Mouse (Mus musculus): Measurements from ENCODE around the gene Ugt1a10. TPM values are rescaled to one million over a fixed set of nuclear protein-coding genes. Genes with fewer than 3 reads are reported as not detected.
"Not testable (repeated sequence)": the region's sequence is repeated elsewhere in the genome, so short reads cannot be mapped to it uniquely, and the experiment has no call there.

Gene Ugt1a10
- total RNA-seq (2021) = not detected
- long read RNA-seq, experiment 1 = 0 reads
- long read RNA-seq, experiment 2 = 0 reads

- intact Hi-C loops (cut with DNase I) = no loop called here
Observed at GRCm38 (mm10) chr1:88055088-88055487, at the start of gene Ugt1a10. Ugt1a10 (plus strand) TSS chr1:88055388.

DNA sequence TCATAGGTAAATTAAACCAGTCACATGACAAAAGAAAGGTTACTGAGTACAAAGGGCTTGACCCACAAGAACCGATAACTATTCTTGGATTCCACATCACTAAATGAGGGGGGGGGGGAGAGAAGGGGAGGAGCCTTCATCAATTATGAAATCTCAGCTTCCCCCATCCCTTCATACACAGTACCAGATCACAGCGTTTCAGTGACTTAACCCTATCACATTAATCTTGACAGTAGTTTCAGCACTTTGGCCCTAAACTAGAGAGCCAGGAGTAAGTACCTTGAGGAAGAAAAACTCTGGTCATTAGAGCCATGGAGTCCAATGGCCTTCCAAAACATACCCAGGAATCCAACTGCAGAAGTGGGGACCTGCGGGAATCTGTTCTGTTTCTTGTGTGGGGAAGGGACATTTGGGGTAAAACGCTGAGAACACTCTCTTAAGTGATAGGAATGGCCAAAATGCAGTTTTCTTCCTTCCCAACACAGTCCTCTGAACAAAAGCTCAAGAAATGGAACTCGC, 47.4 kb upstream of the Ugt1a10 start:
- DNase-seq (ENCODE audit: extremely low spot score in 1 of 2, low spot score in 2 of 2) = no peak
- intact Hi-C loops (cut with DNase I) = no loop called here
- Histone ChIP-seq H3K4me3 (peak overlapping the region; percentile 83), H3K27ac (peak overlapping the region; percentile 96)
- no peak for TF ChIP-seq CTCF (IDR thresholded peaks at IDR 0.05)

More at GRCm38 (mm10) chr1:88055088-88055487, at the start of gene Ugt1a10:
- no peak for TF ChIP-seq CTCF (IDR thresholded peaks at IDR 0.05)
- DNase-seq (ENCODE audit: extremely low spot score in 1 of 2, low spot score in 2 of 2) = no peak
- Histone ChIP-seq H3K4me3 (no peak within 1 kb of the TSS), H3K27ac (no peak within 1 kb of the TSS)

DNA sequence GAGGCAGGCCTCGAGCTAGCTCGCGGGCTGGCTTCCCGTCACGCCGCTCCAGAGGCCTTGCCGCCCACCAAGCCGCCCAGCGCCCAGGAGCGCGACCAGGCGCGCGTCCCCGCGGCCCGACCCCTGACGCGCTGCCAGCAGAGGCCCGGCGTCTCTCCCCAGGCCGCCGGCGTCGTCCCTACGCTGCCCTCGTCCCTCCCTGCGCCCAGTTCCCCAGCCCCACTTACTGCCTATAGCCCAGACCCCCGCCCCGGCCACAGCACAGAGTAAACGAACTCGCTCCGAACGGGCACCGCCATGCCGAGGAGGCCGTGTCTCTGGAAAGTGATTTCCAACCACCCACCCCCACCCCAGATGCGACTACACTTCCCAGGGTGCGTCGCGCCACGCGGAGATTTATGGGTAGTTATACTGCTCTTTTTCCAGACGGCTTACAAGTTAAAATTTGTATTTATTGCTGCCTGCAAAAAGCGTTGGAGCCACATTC, 46.9 kb upstream of the Ugt1a10 start, which contains the start of gene Usp40:
Gene Usp40 (minus strand): TSS at position 341 of the 487 bp plus-strand sequence.
- intact Hi-C loops (cut with DNase I) = no loop called here
- no peak for TF ChIP-seq CTCF (IDR thresholded peaks at IDR 0.05)
- Histone ChIP-seq H3K27ac (peak within 1 kb of the TSS; percentile 96), H3K4me3 (peak within 1 kb of the TSS; percentile 83)
- DNase-seq (ENCODE audit: extremely low spot score in 1 of 2, low spot score in 2 of 2) = peak; percentile 79 to 83

GRCm38 (mm10) chr1:88008735-88009134, 46.5 kb upstream of the Ugt1a10 start:
- DNase-seq (ENCODE audit: extremely low spot score in 1 of 2, low spot score in 2 of 2) = no peak
- TF ChIP-seq CTCF (IDR thresholded peaks at IDR 0.05) = no peak
- Histone ChIP-seq H3K27ac (peak overlapping the region; percentile 96), H3K4me3 (peak overlapping the region; percentile 83)
- intact Hi-C loops (cut with DNase I) = no loop called here

DNA sequence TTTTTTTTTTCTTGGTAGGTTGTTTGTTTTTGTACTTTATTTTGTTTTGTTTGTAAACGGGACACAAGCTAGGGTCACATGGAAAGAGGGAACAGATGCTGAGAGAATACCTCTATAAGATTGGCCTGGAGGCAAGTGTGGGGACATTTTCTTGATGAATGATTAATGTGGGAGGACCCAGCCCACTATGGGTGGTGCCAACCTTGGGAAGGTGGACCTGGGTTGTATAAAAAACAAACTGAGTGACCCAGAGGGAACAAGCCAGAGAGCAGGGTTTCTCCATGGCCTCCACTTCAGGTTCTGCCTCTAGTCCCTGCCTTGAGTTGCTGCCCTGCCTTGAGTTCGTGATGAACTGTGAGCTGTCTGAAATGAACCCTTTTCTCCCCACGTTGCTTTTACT, 45.7 kb upstream of the Ugt1a10 start:
- H3K4me3 ChIP-seq = no peak overlapping the region
- no peak overlapping the region for H3K27ac ChIP-seq
- intact Hi-C loops (cut with DNase I) = no loop called here
- DNase-seq (ENCODE audit: extremely low spot score in 1 of 2, low spot score in 2 of 2) = no peak
- TF ChIP-seq CTCF (IDR thresholded peaks at IDR 0.05) = no peak

DNA sequence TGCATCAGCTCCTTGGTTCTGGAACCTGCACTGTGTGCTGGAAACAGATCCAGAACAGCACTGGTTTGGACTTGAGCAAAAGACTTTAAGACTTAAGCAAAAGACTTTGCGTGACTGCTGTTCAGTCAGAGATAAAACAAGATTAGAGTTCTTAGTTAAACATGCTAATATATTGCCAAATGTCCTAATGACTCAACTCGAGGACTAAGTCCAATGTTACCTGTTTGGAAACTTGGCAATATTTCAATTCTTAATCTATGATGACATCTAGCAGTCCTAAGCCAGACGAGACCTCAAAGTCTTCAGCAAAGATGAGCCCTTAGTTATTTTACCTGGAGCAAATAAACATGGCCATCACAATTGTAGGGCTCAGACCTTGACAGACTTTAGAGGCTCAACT, 41.5 kb upstream of the Ugt1a10 start:
- DNase-seq (ENCODE audit: extremely low spot score in 1 of 2, low spot score in 2 of 2) = no peak
- no peak for TF ChIP-seq CTCF (IDR thresholded peaks at IDR 0.05)
- Histone ChIP-seq H3K27ac (no peak overlapping the region), H3K4me3 (no peak overlapping the region)
- intact Hi-C loops (cut with DNase I) = loop anchor here (10.0 kb wide), 1 partner anchor 101 kb away; no protein-coding TSS in a partner anchor

DNA sequence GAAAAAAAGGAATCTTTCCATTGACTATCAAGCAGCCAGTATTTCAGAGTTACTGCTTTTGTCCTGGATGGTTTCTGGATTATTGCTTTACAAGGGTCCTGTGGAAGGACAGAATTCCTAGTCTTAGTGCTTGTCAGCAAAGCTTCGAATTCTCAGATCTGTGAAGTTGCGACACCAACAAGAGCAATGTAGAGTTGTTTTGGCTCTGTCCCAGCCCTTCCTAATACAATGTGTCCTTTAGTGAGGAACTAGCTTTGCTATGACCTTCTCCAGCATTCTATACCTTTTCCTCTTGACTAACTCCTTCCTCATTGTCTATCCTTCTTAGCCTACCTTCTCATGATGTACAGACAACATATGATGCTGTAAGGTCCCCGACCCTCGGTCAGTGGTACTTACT, 41.0 kb upstream of the Ugt1a10 start:
- no peak for DNase-seq (ENCODE audit: extremely low spot score in 1 of 2, low spot score in 2 of 2)
- no peak for TF ChIP-seq CTCF (IDR thresholded peaks at IDR 0.05)
- intact Hi-C loops (cut with DNase I) = loop anchor here (10.0 kb wide), 1 partner anchor 101 kb away; no protein-coding TSS in a partner anchor
- Histone ChIP-seq H3K27ac (no peak overlapping the region), H3K4me3 (no peak overlapping the region)

GRCm38 (mm10) chr1:88014671-88015070, 40.5 kb upstream of the Ugt1a10 start:
- no peak overlapping the region for H3K27ac ChIP-seq
- no peak for DNase-seq (ENCODE audit: extremely low spot score in 1 of 2, low spot score in 2 of 2)
- no peak overlapping the region for H3K4me3 ChIP-seq
- intact Hi-C loops (cut with DNase I) = loop anchor here (10.0 kb wide), 1 partner anchor 100 kb away; no protein-coding TSS in a partner anchor
- no peak for TF ChIP-seq CTCF (IDR thresholded peaks at IDR 0.05)

- TF ChIP-seq CTCF (IDR thresholded peaks at IDR 0.05) = no peak
- no peak overlapping the region for H3K27ac ChIP-seq
- intact Hi-C loops (cut with DNase I) = loop anchor here (10.0 kb wide), 1 partner anchor 99 kb away; no protein-coding TSS in a partner anchor
- DNase-seq (ENCODE audit: extremely low spot score in 1 of 2, low spot score in 2 of 2) = no peak
- no peak overlapping the region for H3K4me3 ChIP-seq
Observed at GRCm38 (mm10) chr1:88015371-88015770, 39.8 kb upstream of the Ugt1a10 start.

- intact Hi-C loops (cut with DNase I) = loop anchor here (10.0 kb wide), 1 partner anchor 620 kb away; no protein-coding TSS in a partner anchor
- not testable (repeated sequence) for DNase-seq (ENCODE audit: extremely low spot score in 1 of 2, low spot score in 2 of 2); H3K4me3 ChIP-seq; H3K27ac ChIP-seq
Observed at GRCm38 (mm10) chr1:88025244-88025643, 29.9 kb upstream of the Ugt1a10 start.

DNA sequence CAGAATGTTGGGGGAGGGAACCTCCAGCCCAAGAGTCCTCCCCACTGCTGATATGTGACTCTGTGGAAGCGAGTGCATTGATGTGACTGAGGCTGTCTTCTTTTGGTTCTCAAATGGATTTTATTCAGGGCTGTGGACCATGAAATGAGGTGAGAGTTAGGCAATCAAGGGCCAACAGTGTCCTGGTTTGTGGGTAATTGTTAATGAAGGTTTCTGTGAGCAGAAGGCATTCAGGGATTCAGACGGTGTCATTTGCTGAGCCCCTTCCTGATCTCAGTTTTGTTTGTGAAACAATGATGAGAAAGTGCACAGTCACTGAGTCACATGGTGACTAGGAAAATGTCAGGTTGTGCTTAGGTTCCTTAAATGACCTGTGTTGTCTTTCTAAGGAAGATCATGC, 12.1 kb upstream of the Ugt1a10 start:
- H3K27ac ChIP-seq; intact Hi-C loops (cut with DNase I); H3K4me3 ChIP-seq; DNase-seq (ENCODE audit: extremely low spot score in 1 of 2, low spot score in 2 of 2): not testable (repeated sequence)

DNA sequence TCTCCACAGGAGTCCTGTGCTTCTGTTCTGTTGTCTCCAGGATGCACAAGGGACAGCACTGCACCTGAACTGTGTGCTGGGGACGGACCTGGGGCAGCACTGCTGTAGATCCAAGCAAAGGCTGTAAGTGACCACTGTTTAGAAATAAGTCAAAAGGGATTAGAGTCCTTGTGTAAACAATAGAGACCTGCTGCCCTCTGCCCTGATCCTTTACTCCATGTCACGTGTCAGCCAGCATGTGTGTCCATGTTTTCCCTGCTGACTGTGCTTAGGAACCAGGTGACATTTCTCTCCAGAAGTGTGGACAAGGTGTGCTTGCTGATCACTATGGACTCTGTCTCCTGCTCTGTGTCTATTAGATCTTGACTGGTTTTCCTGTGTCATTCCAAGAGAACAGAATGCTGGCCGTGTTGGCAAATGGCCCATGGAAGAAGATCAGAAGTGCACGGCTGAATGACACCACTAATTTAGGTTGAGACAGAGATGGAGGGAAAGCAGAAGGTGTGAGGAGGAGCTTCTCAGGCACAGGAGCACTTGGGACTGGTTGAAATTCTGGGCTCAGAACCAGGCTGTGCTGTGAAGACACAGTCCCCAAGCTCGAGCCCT, 10.3 kb upstream of the Ugt1a10 start:
- H3K27ac ChIP-seq; DNase-seq (ENCODE audit: extremely low spot score in 1 of 2, low spot score in 2 of 2); intact Hi-C loops (cut with DNase I); H3K4me3 ChIP-seq: not testable (repeated sequence)

- H3K4me3 ChIP-seq; H3K27ac ChIP-seq; intact Hi-C loops (cut with DNase I); DNase-seq (ENCODE audit: extremely low spot score in 1 of 2, low spot score in 2 of 2): not testable (repeated sequence)
Observed at GRCm38 (mm10) chr1:88047408-88047807, 7.8 kb upstream of the Ugt1a10 start.

GRCm38 (mm10) chr1:88066472-88067102, 11.4 kb downstream of the Ugt1a10 start:
- H3K4me3 ChIP-seq; DNase-seq (ENCODE audit: extremely low spot score in 1 of 2, low spot score in 2 of 2); intact Hi-C loops (cut with DNase I); H3K27ac ChIP-seq: not testable (repeated sequence)

Measured in left cerebral cortex, adult 2 months (tissue).